21 mouse cellular contexts compared by ENCODE assay signal in the genomic region with DNA sequence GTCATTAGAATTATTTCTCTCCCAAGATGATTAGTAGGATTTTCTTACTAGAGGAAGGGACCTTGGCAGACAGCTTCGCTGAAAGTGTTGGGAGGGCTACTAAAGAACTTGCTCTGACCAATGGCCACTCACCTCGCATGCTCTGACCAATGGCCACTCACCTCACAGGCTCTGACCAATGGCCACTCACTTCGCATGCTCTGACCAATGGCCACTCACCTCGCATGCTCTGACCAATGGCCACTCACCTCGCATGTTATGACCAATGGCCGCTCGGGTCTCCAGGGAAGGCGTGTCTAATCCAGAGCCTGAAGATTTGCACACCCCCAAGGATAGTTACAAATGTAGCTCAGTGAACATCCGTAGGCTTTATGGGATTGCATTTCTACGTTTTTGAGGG.
"Had no signal": no experiment of that assay in that cellular context is flagged by ENCODE, and none has a peak within 500 bp of the region (broad histone marks: within the 10 kb centered on the region; RNA-seq: fewer than 3 reads in every experiment).

No protein-coding gene starts in this region.

- H3K4me2 ChIP-seq: heart, embryonic 11.5 days; heart, embryonic 13.5 days; hindbrain, embryonic 12.5 days; hindbrain, embryonic 14.5 days; intestine, embryonic 15.5 days; limb, embryonic 12.5 days; liver, embryonic 11.5 days had no signal

- ATAC-seq: hindbrain, embryonic 16.5 days; inflammation-experienced regulatory T-cells, adult 6 months; intestine, postnatal 0 days had no signal

- H3K4me3 ChIP-seq: gastrocnemius, adult 2 months; heart, adult 2 months; heart, embryonic 13.5 days; hindbrain, embryonic 10.5 days; hindbrain, embryonic 12.5 days; intestine, embryonic 15.5 days; layer of hippocampus, adult 2 months; left cerebral cortex, adult 2 months; limb, embryonic 10.5 days; limb, embryonic 12.5 days had no signal

- DNase-seq: gastrocnemius, adult 2 months; gastrocnemius, postnatal 10 days; gastrocnemius, postnatal 25 days; heart, adult 2 months; heart, postnatal 10 days; heart, postnatal 4 days; liver had no signal

- H3K27me3 ChIP-seq: hindbrain, embryonic 12.5 days; intestine, embryonic 15.5 days; limb, embryonic 12.5 days had no signal

- H3K9me3 ChIP-seq: heart, embryonic 13.5 days; hindbrain, embryonic 10.5 days; hindbrain, embryonic 12.5 days; intestine, embryonic 15.5 days; limb, embryonic 10.5 days; limb, embryonic 12.5 days had no signal

- H3K4me1 ChIP-seq: intestine, embryonic 15.5 days had no signal

- H3K9ac ChIP-seq: heart, embryonic 13.5 days; hindbrain, embryonic 12.5 days; hindbrain, embryonic 14.5 days; intestine, embryonic 15.5 days; limb, embryonic 12.5 days had no signal

- H3K36me3 ChIP-seq: heart, embryonic 13.5 days; hindbrain, embryonic 10.5 days; hindbrain, embryonic 12.5 days; intestine, embryonic 15.5 days; limb, embryonic 10.5 days; limb, embryonic 12.5 days had no signal

- H3K27ac ChIP-seq: gastrocnemius, adult 2 months; heart, adult 2 months; heart, embryonic 13.5 days; hindbrain, embryonic 12.5 days; hindbrain, embryonic 14.5 days; intestine, embryonic 15.5 days; layer of hippocampus, adult 2 months; left cerebral cortex, adult 2 months; limb, embryonic 10.5 days; limb, embryonic 12.5 days had no signal
